Mouse (Mus musculus): ENCODE measurements around the gene Spta1.

Spta1 gene

DNA sequence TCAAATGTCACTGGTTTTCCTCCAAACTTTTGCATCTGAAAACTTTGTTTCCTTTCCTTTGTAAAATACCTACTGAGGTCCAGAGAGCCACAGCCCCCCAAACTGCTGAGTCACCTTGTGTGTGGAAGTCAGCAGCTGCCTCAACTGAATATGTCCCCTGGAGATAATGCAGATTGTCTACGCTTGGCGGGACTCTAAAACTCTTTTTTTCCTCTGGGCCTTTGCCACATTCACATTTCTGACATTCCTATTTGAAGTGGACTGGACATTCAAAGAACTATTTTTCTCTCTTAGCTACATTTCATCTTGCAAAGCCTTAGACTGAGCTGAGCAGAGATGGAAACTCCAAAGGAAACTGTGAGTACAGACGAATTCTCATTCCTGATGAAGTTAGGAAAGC is at the start of gene Spta1:
TSS of gene Spta1 (plus strand) at position 172 of the 400 bp plus-strand sequence.
- DNase-seq (ENCODE audit: low spot score) = no peak

DNA sequence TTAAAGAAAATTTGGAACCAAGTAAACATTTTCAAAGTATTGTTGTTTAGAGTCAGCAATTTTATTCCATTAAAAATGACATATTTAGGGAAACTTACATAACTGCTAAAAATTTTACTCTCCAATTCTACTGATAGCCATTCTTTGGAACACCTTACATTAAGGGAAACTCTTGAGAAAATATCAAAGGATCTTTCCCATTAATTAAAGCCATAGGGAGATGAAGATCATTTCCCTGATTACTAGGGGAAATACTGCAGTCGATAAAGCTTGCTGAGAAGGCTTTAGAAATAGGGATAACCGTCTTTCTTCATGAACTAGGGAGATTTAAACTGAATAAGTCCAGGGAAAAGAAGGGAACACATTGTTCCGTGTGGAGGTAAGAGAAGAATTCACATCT is 41.4 kb upstream of the Spta1 start, which contains the start of gene Olfr424:
TSS of gene Olfr424 (plus strand) at position 301 of the 400 bp plus-strand sequence.
- no peak for DNase-seq (ENCODE audit: low spot score)

- DNase-seq (ENCODE audit: low spot score) = no peak
Observed at GRCm38 (mm10) chr1:174131999-174132398, 40.6 kb upstream of the Spta1 start.

- no peak for DNase-seq (ENCODE audit: low spot score)
Observed at GRCm38 (mm10) chr1:174141384-174141783, 31.2 kb upstream of the Spta1 start.

- DNase-seq (ENCODE audit: low spot score) = no peak
Observed at GRCm38 (mm10) chr1:174146696-174147095, 25.9 kb upstream of the Spta1 start.

GRCm38 (mm10) chr1:174149289-174149688 is 23.3 kb upstream of the Spta1 start:
- DNase-seq (ENCODE audit: low spot score) = no peak

- DNase-seq (ENCODE audit: low spot score) = no peak
Observed at GRCm38 (mm10) chr1:174155333-174155732, 17.2 kb upstream of the Spta1 start, which contains the start of gene Olfr420. TSS of gene Olfr420 (plus strand) at chr1:174155633.

GRCm38 (mm10) chr1:174157622-174158021 is 15.0 kb upstream of the Spta1 start:
- DNase-seq (ENCODE audit: low spot score) = no peak

GRCm38 (mm10) chr1:174158512-174158911 is 14.1 kb upstream of the Spta1 start:
- DNase-seq (ENCODE audit: low spot score) = no peak

DNA sequence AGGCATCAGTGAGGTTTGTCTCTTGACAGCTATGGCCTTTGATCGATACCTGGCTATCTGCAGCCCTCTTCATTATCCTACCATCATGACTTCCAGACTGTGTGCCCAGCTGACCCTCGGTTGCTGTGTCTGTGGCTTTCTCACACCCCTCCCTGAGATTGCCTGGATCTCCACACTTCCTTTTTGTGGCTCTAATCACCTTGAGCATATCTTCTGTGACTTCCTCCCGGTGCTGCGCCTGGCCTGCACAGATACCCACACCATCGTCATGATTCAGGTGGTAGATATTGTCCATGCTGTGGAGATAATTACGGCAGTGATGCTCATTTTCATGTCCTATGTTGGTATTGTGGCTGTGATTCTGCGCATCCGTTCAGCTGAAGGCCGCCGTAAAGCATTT is 13.5 kb upstream of the Spta1 start:
- no peak for DNase-seq (ENCODE audit: low spot score)

DNA sequence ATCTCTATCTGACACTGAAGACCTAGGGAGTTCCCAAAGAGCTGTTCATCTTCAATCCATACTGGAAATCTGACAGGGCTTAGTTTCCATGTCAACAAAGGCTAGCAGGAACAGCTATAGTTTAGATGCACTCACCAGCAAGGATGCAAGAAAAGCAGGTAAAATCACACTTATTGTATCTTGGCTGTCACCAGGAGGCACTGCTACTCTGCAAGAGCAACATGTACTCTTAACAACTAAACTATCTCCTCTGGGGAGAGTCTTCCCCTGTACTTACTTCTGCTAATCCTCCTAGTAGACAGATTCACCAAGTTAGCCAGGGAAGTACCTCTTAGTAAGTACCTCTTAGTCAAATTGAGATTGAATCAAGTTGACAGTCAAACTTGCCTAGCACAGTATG is 3.6 kb upstream of the Spta1 start:
- no peak for DNase-seq (ENCODE audit: low spot score)

GRCm38 (mm10) chr1:174170706-174171501 is 1.7 kb upstream of the Spta1 start:
- no peak for DNase-seq (ENCODE audit: low spot score)

- DNase-seq (ENCODE audit: low spot score) = no peak
Observed at GRCm38 (mm10) chr1:174171537-174171936, 1.0 kb upstream of the Spta1 start.

DNA sequence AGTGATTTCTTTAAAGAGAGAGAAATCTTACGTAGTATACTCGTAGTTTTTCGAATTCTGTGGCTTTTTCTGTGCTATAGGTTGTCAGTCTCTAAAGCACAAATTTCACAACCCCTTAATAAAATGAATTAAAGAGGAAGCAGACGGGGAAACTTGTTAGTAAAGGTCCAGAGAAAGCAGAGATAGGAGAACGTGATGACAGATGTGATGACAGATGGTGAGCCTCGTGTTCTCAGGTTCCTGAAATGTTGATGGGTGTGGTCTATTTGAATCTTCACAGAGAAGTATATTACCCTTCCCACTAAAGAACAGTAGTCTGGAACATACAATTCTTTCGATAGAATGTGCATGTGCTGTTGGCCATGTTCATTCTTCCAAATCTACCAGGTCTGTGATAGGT is 32.1 kb downstream of the Spta1 start:
- no peak for DNase-seq (ENCODE audit: low spot score)

DNA sequence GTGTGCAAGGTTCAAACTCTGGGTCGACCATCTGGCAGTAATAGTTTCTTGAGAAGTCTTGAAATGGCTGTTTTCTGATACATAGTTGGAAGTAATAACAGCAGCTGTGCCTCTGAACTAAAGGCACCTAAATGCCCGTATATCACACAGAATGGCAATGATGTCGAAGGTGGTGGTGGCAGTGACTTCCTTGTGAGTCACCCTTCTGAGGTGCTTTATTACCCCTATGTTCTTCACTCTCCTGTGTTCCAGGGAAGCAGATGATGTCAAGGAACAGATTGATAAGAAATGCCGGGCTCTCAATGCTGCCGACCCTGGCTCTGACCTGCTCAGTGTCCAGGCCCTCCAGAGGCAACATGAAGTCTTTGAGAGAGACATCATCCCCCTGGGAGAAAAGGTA is 39.7 kb downstream of the Spta1 start:
- DNase-seq (ENCODE audit: low spot score) = no peak

GRCm38 (mm10) chr1:174215270-174216038 is 42.9 kb downstream of the Spta1 start:
- no peak for DNase-seq (ENCODE audit: low spot score)

- DNase-seq (ENCODE audit: low spot score) = no peak
Observed at GRCm38 (mm10) chr1:174216528-174217204, 44.1 kb downstream of the Spta1 start.

- DNase-seq (ENCODE audit: low spot score) = no peak
Observed at GRCm38 (mm10) chr1:174239916-174240315, 67.3 kb downstream of the Spta1 start.

DNA sequence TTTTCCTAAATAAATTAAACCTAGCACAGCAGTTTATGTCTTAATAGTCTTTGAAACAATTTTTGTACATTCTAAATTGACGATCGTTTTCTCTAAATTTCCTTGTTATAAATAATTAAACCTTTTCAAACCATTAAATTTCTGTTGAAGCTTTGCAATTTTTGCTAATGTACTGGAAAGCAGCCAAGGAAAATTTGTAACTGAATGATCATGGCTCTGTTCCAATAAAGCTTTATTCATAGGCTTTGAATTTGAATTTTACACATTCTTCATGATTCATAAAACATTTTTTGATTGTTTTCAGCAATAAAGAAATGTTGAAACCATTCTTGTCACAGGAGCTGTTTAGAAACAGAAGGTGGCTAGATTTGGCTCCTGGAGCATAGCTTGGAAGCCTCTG is 72.0 kb downstream of the Spta1 start:
- DNase-seq (ENCODE audit: low spot score) = no peak

GRCm38 (mm10) chr1:174246080-174246479 is 73.5 kb downstream of the Spta1 start:
- no peak for DNase-seq (ENCODE audit: low spot score)

GRCm38 (mm10) chr1:174247170-174247569 is 74.6 kb downstream of the Spta1 start:
- no peak for DNase-seq (ENCODE audit: low spot score)

DNA sequence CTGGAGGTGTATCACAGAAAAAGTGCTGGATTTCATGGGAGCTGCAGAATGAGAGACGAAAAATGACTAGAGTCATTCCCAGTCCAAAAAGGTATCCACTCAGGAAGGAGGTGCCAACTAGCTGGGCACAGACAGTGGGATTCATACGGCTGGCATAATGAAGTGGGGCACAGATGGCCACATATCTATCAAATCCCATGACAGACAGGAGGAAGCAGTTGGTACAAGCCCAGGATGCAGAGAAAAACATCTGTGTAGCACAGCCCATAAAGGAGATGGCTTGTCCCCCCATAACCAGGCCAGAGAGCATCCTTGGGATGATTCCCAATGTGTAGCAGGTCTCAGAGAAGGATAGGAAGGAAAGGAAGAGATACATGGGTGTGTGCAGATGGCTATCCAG is 77.8 kb downstream of the Spta1 start:
- no peak for DNase-seq (ENCODE audit: low spot score)

DNA sequence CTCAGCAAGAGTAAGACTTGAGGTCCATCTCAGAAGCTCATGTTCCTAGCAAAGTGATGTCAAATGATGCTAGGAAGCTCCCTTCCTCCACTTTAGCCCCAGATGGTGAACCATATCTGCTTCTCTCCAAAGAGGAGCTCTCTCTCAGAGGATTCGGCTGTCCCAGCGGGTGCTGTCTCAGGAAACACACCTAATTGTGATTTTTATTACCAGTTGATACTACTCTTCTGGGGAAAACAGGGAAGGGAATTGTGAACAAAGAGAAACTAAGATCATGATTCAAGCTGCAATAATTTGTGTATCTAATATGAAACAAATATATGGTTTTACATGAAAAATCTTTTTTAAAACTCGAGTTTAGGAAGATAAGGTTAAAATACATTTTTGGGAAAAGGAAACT is 79.4 kb downstream of the Spta1 start, which contains the start of gene Olfr419:
TSS of gene Olfr419 (minus strand) at position 101 of the 400 bp plus-strand sequence.
- no peak for DNase-seq (ENCODE audit: low spot score)

Measured in testis, postnatal 10 days (tissue).